Mouse (Mus musculus) neural tube, embryonic 15.5 days (tissue): Measurements from ENCODE around the gene Fbxo47. TPM values are rescaled to one million over a fixed set of nuclear protein-coding genes. Genes with fewer than 3 reads are reported as not detected.
"Not testable (repeated sequence)": the region's sequence is repeated elsewhere in the genome, so short reads cannot be mapped to it uniquely, and the experiment has no call there.

Experiments used
- ATAC-seq: fragments of 200-750 bp; cut with Nextera tagmentation; 2 replicates; pipeline ENCODE4 v1.8.0; 2017; ENCODE audit warnings: mild to moderate bottlenecking, moderate TSS enrichment, moderate library complexity; ENCODE audit not compliant: low FRiP score
- H3K27ac ChIP-seq: fragments of 300-500 bp; sonication (generic); replicated peaks from 2 replicates; pipeline ENCODE4 v1.5.1; 2015; ENCODE audit warnings: mild to moderate bottlenecking, inconsistent platforms
- H3K27me3 ChIP-seq: fragments of 300-500 bp; sonication (generic); replicated peaks from 2 replicates; pipeline ENCODE4 v1.6.1; 2015; ENCODE audit warnings: inconsistent platforms
- H3K36me3 ChIP-seq: fragments of 300-500 bp; sonication (generic); 2 replicates; pipeline ENCODE4 v1.6.1; 2015; ENCODE audit warnings: inconsistent platforms
- H3K4me1 ChIP-seq: fragments of 300-500 bp; sonication (generic); 2 replicates; pipeline ENCODE4 v1.6.1; 2015; ENCODE audit warnings: inconsistent platforms
- H3K4me2 ChIP-seq: fragments of 300-500 bp; sonication (generic); 2 replicates; pipeline ENCODE4 v1.6.1; 2015; ENCODE audit warnings: inconsistent platforms, mild to moderate bottlenecking, moderate library complexity
- H3K4me3 ChIP-seq: fragments of 300-500 bp; sonication (generic); replicated peaks from 2 replicates; pipeline ENCODE4 v1.5.1; 2015; ENCODE audit warnings: mild to moderate bottlenecking, inconsistent platforms
- H3K9ac ChIP-seq: fragments of 300-500 bp; sonication (generic); replicated peaks from 2 replicates; pipeline ENCODE4 v1.6.1; 2015; ENCODE audit warnings: mild to moderate bottlenecking, inconsistent platforms
- H3K9me3 ChIP-seq: fragments of 300-500 bp; sonication (generic); replicated peaks from 2 replicates; pipeline ENCODE4 v1.6.1; 2016; ENCODE audit warnings: inconsistent platforms
- WGBS: fragments of 180-500 bp; shearing (Covaris S2); methylation state at CpG from one replicate; pipeline ENCODE4 v1.1.7; 2015; ENCODE audit warnings: mixed read lengths; 5-methylcytosine and 5-hydroxymethylcytosine counted together
- polyA plus RNA-seq: library from polyadenylated mRNA; unstranded; fragments of >200 nt; fragmentation: Nextera tagmentation; extraction: Ambion mirVana; gene quantifications from 2 replicates; pipeline ENCODE4 v1.2.1, GENCODE M21; 2015

The Fbxo47 gene
- polyA plus RNA-seq, 1 experiment from 2014 or later, result 0.49 TPM

DNA sequence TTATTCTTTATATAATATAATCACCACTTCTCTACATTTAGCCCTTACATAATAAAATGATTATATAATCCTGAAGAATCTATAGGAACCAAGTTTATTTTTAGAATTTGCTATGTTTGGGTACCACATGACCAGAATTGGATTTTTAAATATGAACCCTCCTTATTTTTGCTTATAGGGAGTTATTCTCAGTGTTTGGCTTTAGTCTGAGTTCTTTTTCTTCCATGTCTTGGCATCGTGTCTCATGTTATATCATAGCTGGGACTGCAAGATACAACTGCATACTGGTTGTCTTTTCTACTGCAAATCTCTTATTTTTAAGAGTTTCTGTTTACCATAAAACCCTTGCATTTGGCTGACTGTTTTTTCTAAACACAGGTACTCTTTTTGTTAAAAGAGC, 9.6 kb downstream of the Fbxo47 start:
- Histone ChIP-seq H3K9me3 (no peaks in the 10 kb centered on the region), H3K4me1 (no peaks in the 10 kb centered on the region), H3K4me2 (no peak overlapping the region), H3K36me3 (no peaks in the 10 kb centered on the region), H3K27me3 (no peaks in the 10 kb centered on the region), H3K4me3 (no peak overlapping the region), H3K9ac (no peak overlapping the region), H3K27ac (no peak overlapping the region)
- ATAC-seq, result no peak
- 95% methylated on average over 1 of the region's 1 CpGs for WGBS

DNA sequence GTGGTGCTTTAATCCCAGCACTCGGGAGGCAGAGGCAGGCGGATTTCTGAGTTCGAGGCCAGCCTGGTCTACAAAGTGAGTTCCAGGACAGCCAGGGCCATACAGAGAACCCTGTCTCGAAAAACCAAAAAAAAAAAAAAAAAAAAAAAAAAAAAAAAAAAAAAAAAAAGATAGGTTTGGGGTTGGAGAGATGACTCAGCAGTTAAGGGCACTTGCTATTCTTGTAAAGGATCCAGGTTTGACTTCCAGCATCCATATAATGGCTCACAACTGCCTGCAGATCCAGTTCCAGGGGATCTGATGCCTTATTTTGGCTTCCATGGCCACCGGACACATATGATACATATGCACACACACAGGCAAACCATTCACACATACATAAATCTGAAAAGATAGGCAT, 11.6 kb downstream of the Fbxo47 start:
- 89% methylated on average over 5 of the region's 5 CpGs for WGBS
- H3K4me1 ChIP-seq, H3K4me2 ChIP-seq, H3K36me3 ChIP-seq, H3K27ac ChIP-seq, H3K4me3 ChIP-seq, H3K9me3 ChIP-seq, H3K27me3 ChIP-seq, ATAC-seq, H3K9ac ChIP-seq: not testable (repeated sequence)

DNA sequence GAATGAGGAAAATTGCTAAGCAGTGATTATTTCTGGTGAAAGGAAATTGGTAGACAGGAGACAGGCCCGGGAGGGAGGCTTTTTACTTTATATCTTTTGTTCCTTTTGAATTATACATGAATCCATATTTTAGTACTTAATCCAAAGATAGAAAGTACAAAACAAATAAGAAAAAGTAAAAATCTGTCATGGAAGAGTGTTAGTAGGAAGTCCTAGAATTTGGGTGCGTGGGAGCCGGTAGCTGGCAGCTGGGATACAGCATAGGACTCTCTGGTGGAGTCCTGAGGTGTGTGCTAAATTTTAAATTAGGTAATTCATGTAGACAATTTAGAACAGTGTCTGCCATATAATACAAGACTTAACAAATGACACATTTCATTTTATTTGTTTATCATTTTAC, 16.4 kb downstream of the Fbxo47 start:
- Histone ChIP-seq H3K36me3 (no peaks in the 10 kb centered on the region), H3K4me2 (no peak overlapping the region), H3K27me3 (no peaks in the 10 kb centered on the region), H3K4me1 (no peaks in the 10 kb centered on the region), H3K27ac (no peak overlapping the region), H3K9ac (no peak overlapping the region), H3K4me3 (no peak overlapping the region), H3K9me3 (no peaks in the 10 kb centered on the region)
- 89% methylated on average over 3 of the region's 3 CpGs for WGBS
- no peak for ATAC-seq

DNA sequence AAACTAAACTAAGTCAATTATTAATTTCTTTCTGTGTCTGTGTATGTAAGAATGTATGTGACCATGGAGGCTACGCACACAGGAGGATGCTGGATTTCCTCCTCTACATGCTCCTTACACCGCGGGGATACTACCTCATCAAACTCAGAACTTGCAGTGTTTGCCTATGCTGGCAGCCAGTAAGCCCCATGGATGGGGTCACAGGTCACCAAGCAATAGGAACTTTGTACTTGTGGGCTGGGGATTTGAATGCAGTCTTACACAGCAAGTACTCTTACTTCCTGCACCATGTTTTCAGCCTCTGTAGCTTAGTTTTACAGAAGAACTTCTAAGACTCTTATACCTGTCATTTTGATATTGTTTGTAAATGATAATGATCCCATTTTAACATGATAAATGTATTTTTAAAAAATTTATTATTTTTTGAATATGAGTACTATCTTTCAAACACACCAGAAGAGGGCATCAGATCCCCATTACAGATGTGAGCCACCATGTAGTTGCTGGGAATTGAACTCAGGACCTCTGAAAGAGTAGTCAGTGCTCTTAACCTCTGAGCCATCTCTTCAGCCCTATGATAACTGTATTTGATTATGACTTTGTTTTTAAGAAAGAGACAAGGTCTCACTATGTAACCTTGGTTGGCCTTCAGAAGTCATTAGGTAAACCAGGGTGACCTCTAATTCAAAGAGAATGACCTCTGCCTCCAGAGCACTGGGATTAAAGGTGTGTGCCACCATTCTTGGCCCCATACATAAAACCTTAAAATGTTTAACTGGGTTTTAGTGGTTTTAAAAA, 17.7 kb downstream of the Fbxo47 start:
- no peak overlapping the region for H3K9ac ChIP-seq
- H3K36me3 ChIP-seq, result no peaks in the 10 kb centered on the region
- no peak for ATAC-seq
- no peak overlapping the region for H3K27ac ChIP-seq
- no peaks in the 10 kb centered on the region for H3K9me3 ChIP-seq
- no peak overlapping the region for H3K4me2 ChIP-seq
- H3K4me1 ChIP-seq, result no peaks in the 10 kb centered on the region
- H3K4me3 ChIP-seq, result no peak overlapping the region
- no peaks in the 10 kb centered on the region for H3K27me3 ChIP-seq
- 92% methylated on average over 3 of the region's 3 CpGs for WGBS

DNA sequence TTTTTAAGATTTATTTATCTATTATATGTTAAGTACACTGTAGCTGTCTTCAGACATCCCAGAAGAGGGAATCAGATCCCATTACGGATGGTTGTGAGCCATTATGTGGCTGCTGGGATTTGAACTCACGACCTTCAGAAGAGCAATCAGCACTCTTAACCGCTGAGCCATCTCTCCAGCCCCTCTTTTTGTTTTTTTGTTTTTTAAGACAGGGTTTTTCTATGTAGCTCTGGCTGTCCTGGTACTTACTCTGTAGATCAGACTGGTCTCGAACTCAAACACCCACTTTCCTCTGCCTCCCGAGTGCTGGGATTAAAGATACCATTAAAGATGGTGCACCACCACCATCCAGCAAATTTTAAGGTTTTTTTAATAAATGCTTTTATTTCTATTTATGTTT, 18.5 kb downstream of the Fbxo47 start:
- H3K27ac ChIP-seq, result no peak overlapping the region
- H3K9me3 ChIP-seq, result no peaks in the 10 kb centered on the region
- no peaks in the 10 kb centered on the region for H3K27me3 ChIP-seq
- H3K4me2 ChIP-seq, result no peak overlapping the region
- H3K4me1 ChIP-seq, result no peaks in the 10 kb centered on the region
- no peak overlapping the region for H3K4me3 ChIP-seq
- ATAC-seq, result no peak
- WGBS, result 88% methylated on average over 5 of the region's 5 CpGs
- no peaks in the 10 kb centered on the region for H3K36me3 ChIP-seq
- H3K9ac ChIP-seq, result no peak overlapping the region

DNA sequence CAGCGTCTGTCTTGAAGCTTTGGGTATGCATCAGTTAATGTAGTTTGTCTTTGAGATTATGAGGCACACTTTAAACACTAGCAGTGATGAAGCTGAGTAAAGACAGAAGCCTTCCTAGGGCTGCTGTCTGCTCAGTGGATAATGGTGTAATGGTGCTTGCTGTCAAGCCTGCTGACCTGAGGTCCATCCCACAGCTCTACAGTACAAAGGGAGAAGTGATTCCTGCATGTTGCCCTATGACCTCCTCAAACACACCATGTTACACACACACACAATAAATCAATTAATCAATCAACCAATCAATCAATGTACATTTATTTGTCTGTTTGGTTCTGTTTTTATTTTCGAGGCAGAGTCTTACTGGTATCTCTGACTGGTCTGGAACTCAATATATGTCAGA, 21.8 kb downstream of the Fbxo47 start:
- Histone ChIP-seq H3K4me1 (no peaks in the 10 kb centered on the region), H3K27me3 (no peaks in the 10 kb centered on the region), H3K4me3 (no peak overlapping the region), H3K9me3 (no peaks in the 10 kb centered on the region), H3K4me2 (no peak overlapping the region), H3K36me3 (no peaks in the 10 kb centered on the region), H3K9ac (no peak overlapping the region), H3K27ac (no peak overlapping the region)
- ATAC-seq, result no peak
- WGBS, result 72% methylated on average over 2 of the region's 2 CpGs

DNA sequence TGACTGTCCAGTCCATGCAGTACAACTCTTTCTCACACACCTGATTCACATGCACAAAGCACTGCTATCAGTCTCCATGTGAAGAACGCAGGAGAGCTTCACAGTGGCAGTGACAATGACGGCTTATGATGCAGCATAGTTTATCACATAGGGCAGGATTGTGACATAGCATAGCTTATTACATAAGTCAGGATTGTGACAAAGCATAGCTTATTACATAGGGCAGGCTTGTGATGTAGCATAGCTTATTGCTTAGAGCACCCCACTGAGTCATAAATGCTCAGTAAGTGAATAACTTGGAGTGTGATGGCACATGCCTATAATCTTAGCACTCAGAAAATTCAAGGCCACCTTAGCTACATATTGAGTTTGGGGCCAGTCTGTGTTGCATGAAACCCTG, 28.5 kb downstream of the Fbxo47 start:
- Histone ChIP-seq H3K4me1 (no peaks in the 10 kb centered on the region), H3K4me2 (no peak overlapping the region), H3K4me3 (no peak overlapping the region), H3K9me3 (no peaks in the 10 kb centered on the region), H3K27me3 (no peaks in the 10 kb centered on the region), H3K9ac (no peak overlapping the region), H3K27ac (no peak overlapping the region), H3K36me3 (no peaks in the 10 kb centered on the region)
- 93% methylated on average over 2 of the region's 2 CpGs for WGBS
- no peak for ATAC-seq

DNA sequence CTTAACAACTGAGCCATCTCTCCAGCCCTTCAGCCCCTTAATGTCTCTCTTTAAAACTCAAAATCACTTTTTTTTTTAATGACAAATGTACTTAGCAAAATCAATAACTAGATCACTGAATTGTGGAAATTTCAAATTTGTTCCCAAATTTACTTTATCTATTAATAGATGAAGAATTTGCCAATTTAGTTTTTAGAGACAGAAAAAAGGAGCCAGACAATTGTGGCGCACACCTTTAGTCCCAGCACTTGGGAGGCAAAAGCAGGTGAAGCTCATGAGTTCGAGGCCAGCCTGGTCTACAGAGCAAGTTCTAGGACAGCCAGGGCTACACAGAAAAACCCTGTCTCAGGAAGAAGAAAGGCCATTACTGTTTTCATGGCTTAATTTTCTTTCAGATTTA, 32.4 kb downstream of the Fbxo47 start:
- Histone ChIP-seq H3K4me1 (no peaks in the 10 kb centered on the region), H3K4me2 (no peak overlapping the region), H3K36me3 (no peaks in the 10 kb centered on the region), H3K27ac (no peak overlapping the region), H3K9me3 (no peaks in the 10 kb centered on the region), H3K4me3 (no peak overlapping the region), H3K27me3 (no peaks in the 10 kb centered on the region), H3K9ac (no peak overlapping the region)
- WGBS, result 86% methylated on average over 2 of the region's 2 CpGs
- ATAC-seq, result no peak

DNA sequence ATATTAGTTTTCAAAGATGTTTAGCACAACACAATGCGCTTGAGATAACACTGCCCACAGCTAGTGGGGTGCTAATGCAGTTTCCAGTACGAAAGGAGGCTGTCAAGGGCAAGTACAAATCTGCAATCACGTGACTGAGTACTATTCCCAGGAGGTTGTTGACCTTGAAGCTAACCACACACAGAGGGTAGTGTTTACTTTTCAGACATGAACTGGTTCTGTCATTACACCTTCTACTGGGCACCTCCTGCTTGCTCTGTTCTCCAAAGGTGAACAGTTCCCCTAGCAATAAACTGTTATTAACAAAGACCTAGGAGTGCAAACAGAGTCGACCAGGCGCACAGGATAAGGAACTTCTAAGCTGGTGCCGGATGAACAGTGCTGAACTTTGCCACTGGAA, 33.6 kb downstream of the Fbxo47 start:
- H3K4me1 ChIP-seq, result no peaks in the 10 kb centered on the region
- H3K9ac ChIP-seq, result no peak overlapping the region
- H3K9me3 ChIP-seq, result no peaks in the 10 kb centered on the region
- no peak for ATAC-seq
- H3K27me3 ChIP-seq, result no peaks in the 10 kb centered on the region
- WGBS, result 72% methylated on average over 6 of the region's 6 CpGs
- no peak overlapping the region for H3K27ac ChIP-seq
- H3K4me3 ChIP-seq, result no peak overlapping the region
- no peaks in the 10 kb centered on the region for H3K36me3 ChIP-seq
- H3K4me2 ChIP-seq, result no peak overlapping the region

DNA sequence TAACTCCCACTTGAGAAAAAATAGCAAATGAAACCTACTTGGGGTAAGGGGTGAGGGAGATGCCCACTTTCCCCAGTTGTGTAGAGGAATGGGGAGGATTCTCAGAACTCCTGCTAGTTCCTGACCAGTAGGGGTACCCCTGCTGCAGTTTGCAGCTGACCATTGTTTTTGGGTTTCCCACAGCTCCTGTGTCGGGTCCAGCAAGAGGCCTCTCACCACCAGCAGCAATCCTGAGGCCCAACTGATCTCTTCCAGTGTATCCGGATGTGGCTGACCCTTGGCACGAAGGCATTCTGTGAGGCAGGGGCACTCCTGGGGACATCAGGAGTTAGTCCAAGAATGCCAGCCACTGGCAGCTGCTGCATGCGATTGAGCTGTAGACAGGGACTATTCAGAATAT, 42.0 kb downstream of the Fbxo47 start:
- peak overlapping the region; percentile 53 for H3K4me3 ChIP-seq
- peaks cover 19% of the 10 kb centered on the region for H3K4me1 ChIP-seq
- H3K36me3 ChIP-seq, result peaks cover 8% of the 10 kb centered on the region
- peak overlapping the region; percentile 94 for H3K27ac ChIP-seq
- peak overlapping the region; percentile 71 for H3K4me2 ChIP-seq
- H3K9me3 ChIP-seq, result no peaks in the 10 kb centered on the region
- H3K9ac ChIP-seq, result peak overlapping the region; percentile 51
- 30% methylated on average over 4 of the region's 4 CpGs for WGBS
- no peaks in the 10 kb centered on the region for H3K27me3 ChIP-seq
- no peak for ATAC-seq

DNA sequence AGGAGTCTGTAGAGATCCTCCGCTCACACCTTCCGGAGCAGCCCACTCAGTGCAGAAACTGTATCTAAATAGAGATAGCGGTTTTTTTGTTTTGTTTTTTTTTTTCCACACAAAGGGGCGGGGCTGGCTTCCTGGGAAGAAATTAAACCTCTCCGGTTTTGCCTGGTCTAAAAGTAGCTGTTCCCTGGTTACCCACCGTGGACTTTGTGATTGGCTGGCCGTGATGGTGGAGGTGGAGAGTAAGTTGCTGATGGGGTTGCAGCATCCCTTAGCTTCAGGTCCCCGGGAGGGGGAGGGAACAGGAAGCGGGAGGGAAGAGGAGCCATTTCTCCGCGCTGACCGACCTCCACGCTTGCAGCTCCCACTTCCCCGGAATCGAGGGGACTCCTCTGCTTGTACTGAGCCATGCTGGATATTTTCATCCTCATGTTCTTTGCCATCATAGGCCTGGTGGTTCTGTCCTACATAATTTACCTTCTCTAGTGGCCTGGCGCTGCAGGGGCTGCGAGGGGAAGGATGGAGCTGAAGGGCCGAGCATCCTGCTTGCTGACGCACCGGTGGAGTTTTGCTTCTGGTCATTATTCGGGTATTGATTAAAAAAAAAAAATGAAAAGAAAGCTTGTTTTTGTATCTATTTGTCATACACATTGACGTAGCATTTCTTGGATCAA, 42.8 kb downstream of the Fbxo47 start:
- Histone ChIP-seq H3K9me3 (no peaks in the 10 kb centered on the region), H3K27me3 (no peaks in the 10 kb centered on the region), H3K36me3 (peaks cover 17% of the 10 kb centered on the region), H3K4me3 (peak overlapping the region; percentile 53), H3K27ac (peak overlapping the region; percentile 94), H3K9ac (peak overlapping the region; percentile 65), H3K4me1 (peaks cover 19% of the 10 kb centered on the region), H3K4me2 (peak overlapping the region; percentile 71)
- ATAC-seq, result peak; percentile 94
- WGBS, result 1% methylated on average over 22 of the region's 22 CpGs

DNA sequence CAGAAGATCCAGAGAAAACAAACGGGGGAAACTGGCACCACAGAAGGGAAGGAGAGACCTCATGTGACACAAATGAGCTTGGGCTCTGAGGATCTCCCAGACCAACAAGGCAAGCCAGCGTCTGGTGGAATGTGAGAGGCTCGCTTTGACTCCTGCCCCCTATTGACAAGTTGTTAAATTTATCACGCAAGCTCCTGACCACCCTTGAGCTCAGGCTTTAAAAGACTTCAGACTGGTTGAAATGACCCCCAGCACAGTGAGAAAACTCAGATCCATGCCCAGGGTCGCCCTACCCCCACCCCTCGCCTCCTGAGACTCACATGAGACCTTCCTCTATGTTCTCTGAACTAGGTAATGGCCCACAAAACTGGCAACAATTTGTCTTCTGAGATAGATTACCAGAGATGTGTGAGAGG, 43.4 kb downstream of the Fbxo47 start, which contains the start of gene B230217C12Rik:
B230217C12Rik (plus strand) TSS at position 242 of the 416 bp plus-strand sequence.
- ATAC-seq, result peak; percentile 60
- H3K36me3 ChIP-seq, result peaks cover 22% of the 10 kb centered on the region
- H3K9ac ChIP-seq, result peak within 1 kb of the TSS; percentile 65
- no peaks in the 10 kb centered on the region for H3K9me3 ChIP-seq
- peak within 1 kb of the TSS; percentile 94 for H3K27ac ChIP-seq
- H3K4me2 ChIP-seq, result peak within 1 kb of the TSS; percentile 71
- H3K4me3 ChIP-seq, result peak within 1 kb of the TSS; percentile 53
- under 1% methylated on average over 6 of the region's 6 CpGs for WGBS
- peaks cover 19% of the 10 kb centered on the region for H3K4me1 ChIP-seq
- H3K27me3 ChIP-seq, result no peaks in the 10 kb centered on the region
